In genomic region chr13:24712581-24713130, GRCm38 (mm10) we compare ENCODE assay signal across 23 mouse cellular contexts. TPM values are rescaled to one million over a fixed set of nuclear protein-coding genes. Genes with fewer than 3 reads are reported as not detected.
A peak's percentile ranks its signal among the peaks of the same experiment; 100 is the strongest.
DNase-seq lines count a peak whose midpoint lies in the region; ATAC-seq and TF ChIP-seq lines count a peak whose summit lies in the region.
"Had no signal": no experiment of that assay in that cellular context is flagged by ENCODE, and none has a peak within 500 bp of the region (broad histone marks: within the 10 kb centered on the region; RNA-seq: fewer than 3 reads in every experiment).

No protein-coding gene starts in this region.

- no peak for ATAC-seq in heart, embryonic 14.5 days (ENCODE audit: insufficient number of reproducible peaks, insufficient read depth, low FRiP score, low read depth)
- no peak for ATAC-seq in heart, embryonic 12.5 days (ENCODE audit: insufficient number of reproducible peaks, low FRiP score)
- no peak for ATAC-seq in lung, embryonic 14.5 days (ENCODE audit: insufficient read depth)
- ATAC-seq: inflammation-experienced regulatory T-cells, adult 6 months had no signal

- no peak for TF ChIP-seq CTCF in lung, embryonic 14.5 days (IDR thresholded peaks at IDR 0.05; ENCODE audit: low read depth)
- no peak for TF ChIP-seq CTCF in small intestine, adult 2 months (IDR thresholded peaks at IDR 0.05; ENCODE audit: extremely low read depth, insufficient read length, insufficient replicate concordance, low read depth, low read length)

- H3K9me3 ChIP-seq in heart, embryonic 14.5 days (ENCODE audit: control insufficient read depth, low read length): no peaks in the 10 kb centered on the region
- H3K9me3 ChIP-seq in heart, embryonic 12.5 days (replicated peaks): no peaks in the 10 kb centered on the region
- no peaks in the 10 kb centered on the region for H3K9me3 ChIP-seq in lung, embryonic 14.5 days (ENCODE audit: low read depth, low read length)
- H3K9me3 ChIP-seq: limb, embryonic 10.5 days; neural tube, embryonic 12.5 days had no signal

- peak overlapping the region; percentile 48; the same call in 1 of the 2 replicates for H3K4me2 ChIP-seq in heart, embryonic 14.5 days (ENCODE audit: low read length)
- H3K4me2 ChIP-seq in heart, embryonic 12.5 days: no peak overlapping the region
- peak overlapping the region; percentile 4; the same call in 1 of the 2 replicates for H3K4me2 ChIP-seq in lung, embryonic 14.5 days

- WGBS in heart, embryonic 14.5 days: 32% methylated on average over 7 of the region's 7 CpGs
- 50% methylated on average over 7 of the region's 7 CpGs for WGBS in heart, embryonic 12.5 days
- 56% methylated on average over 7 of the region's 7 CpGs for WGBS in lung, embryonic 14.5 days
- WGBS in small intestine, adult 2 months: 29% methylated on average over 7 of the region's 7 CpGs

- H3K4me3 ChIP-seq in heart, embryonic 14.5 days (ENCODE audit: control insufficient read depth in 1 of 2, insufficient read depth in 1 of 2, low read depth in 1 of 2, low read length in 2 of 2): no peak overlapping the region
- H3K4me3 ChIP-seq in heart, embryonic 12.5 days: no peak overlapping the region
- H3K4me3 ChIP-seq in lung, embryonic 14.5 days (ENCODE audit: low read depth, low read length): no peak overlapping the region
- H3K4me3 ChIP-seq in small intestine, adult 2 months (ENCODE audit: low read depth, low read length): no peak overlapping the region
- H3K4me3 ChIP-seq: left cerebral cortex, adult 2 months; neural tube, embryonic 12.5 days had no signal

- H3K27me3 ChIP-seq in heart, embryonic 14.5 days (ENCODE audit: control insufficient read depth, insufficient read depth, low read length): no peaks in the 10 kb centered on the region
- peaks cover 7% of the 10 kb centered on the region; the same call in 1 of the 2 replicates for H3K27me3 ChIP-seq in heart, embryonic 12.5 days (replicated peaks)
- no peaks in the 10 kb centered on the region for H3K27me3 ChIP-seq in lung, embryonic 14.5 days (ENCODE audit: insufficient read depth, low read length)
- no peaks in the 10 kb centered on the region for H3K27me3 ChIP-seq in small intestine, adult 2 months (ENCODE audit: control insufficient read depth, insufficient read depth, low read length)
- H3K27me3 ChIP-seq: CH12.LX; neural tube, embryonic 12.5 days had no signal

- DNase-seq in adrenal gland, adult 2 months: peak; percentile 28
- no peak for DNase-seq in adrenal gland, adult 18-20 months (ENCODE audit: low spot score in 2 of 2)
- DNase-seq in lung, embryonic 14.5 days: peak; percentile 35
- DNase-seq in lung, postnatal 4 days: no peak
- DNase-seq in thymus, postnatal 14 days: no peak
- DNase-seq: adrenal gland, postnatal 10 days; cerebellum, adult 11-12 months; cerebellum, postnatal 25 days; gastrocnemius, postnatal 36 days; lung, adult 2 months; thymus, postnatal 25 days had no signal

- TF ChIP-seq POLR2A in small intestine, adult 2 months (IDR thresholded peaks at IDR 0.05; ENCODE audit: low read depth, low read length): no peak

- H3K36me3 ChIP-seq in heart, embryonic 14.5 days (ENCODE audit: control insufficient read depth, insufficient read depth, low read length): peaks cover 49% of the 10 kb centered on the region
- peaks cover 13% of the 10 kb centered on the region for H3K36me3 ChIP-seq in heart, embryonic 12.5 days
- H3K36me3 ChIP-seq in lung, embryonic 14.5 days (ENCODE audit: insufficient read depth): no peaks in the 10 kb centered on the region
- H3K36me3 ChIP-seq in small intestine, adult 2 months (ENCODE audit: control insufficient read depth, insufficient read depth, low read length): no peaks in the 10 kb centered on the region
- H3K36me3 ChIP-seq: limb, embryonic 10.5 days had no signal

- H3K9ac ChIP-seq in heart, embryonic 14.5 days (ENCODE audit: low read length): no peak overlapping the region
- no peak overlapping the region for H3K9ac ChIP-seq in heart, embryonic 12.5 days
- no peak overlapping the region for H3K9ac ChIP-seq in lung, embryonic 14.5 days
- H3K9ac ChIP-seq: neural tube, embryonic 12.5 days had no signal

- H3K4me1 ChIP-seq in heart, embryonic 14.5 days (ENCODE audit: control insufficient read depth in 2 of 2, insufficient read depth in 2 of 2, low read length in 2 of 2): peaks cover 5 to 21% of the 10 kb centered on the region in 2 experiments; a peak in 3 of 4 replicates
- peaks cover 24% of the 10 kb centered on the region for H3K4me1 ChIP-seq in heart, embryonic 12.5 days (replicated peaks)
- H3K4me1 ChIP-seq in lung, embryonic 14.5 days (ENCODE audit: insufficient read depth): peaks cover 2% of the 10 kb centered on the region; the same call in 1 of the 2 replicates
- H3K4me1 ChIP-seq in small intestine, adult 2 months (ENCODE audit: control insufficient read depth, insufficient read depth, insufficient read length, low read length): peaks cover 27% of the 10 kb centered on the region

- H3K27ac ChIP-seq in heart, embryonic 14.5 days (replicated peaks in 1 of 2; ENCODE audit: control insufficient read depth in 1 of 2, insufficient read depth in 1 of 2, low read depth in 2 of 2, low read length in 2 of 2): peak overlapping the region in 1 of 2 experiments; percentile 55; a peak in 2 of 4 replicates
- H3K27ac ChIP-seq in heart, embryonic 12.5 days (ENCODE audit: poor library complexity, severe bottlenecking): no peak overlapping the region
- no peak overlapping the region for H3K27ac ChIP-seq in lung, embryonic 14.5 days (ENCODE audit: low read depth)
- H3K27ac ChIP-seq in small intestine, adult 2 months (ENCODE audit: insufficient read depth, low read depth, low read length): peak overlapping the region; percentile 13; the same call in 1 of the 2 replicates
- H3K27ac ChIP-seq: left cerebral cortex, adult 2 months; limb, embryonic 10.5 days; neural tube, embryonic 12.5 days had no signal

RNA-seq across cellular contexts. Expression of gene Armh2, which starts 28.4 kb away (rescaled TPM):
- total RNA-seq in adrenal gland, adult 2 months (2021): not detected
- polyA plus RNA-seq in adrenal gland, adult 2 months (2012; rRNA removed): not detected in 2 replicates
- total RNA-seq in adrenal gland, adult 18-20 months (2021): not detected
- polyA plus RNA-seq in heart, embryonic 14.5 days (2014; fragmentation: Nextera tagmentation; extraction: Ambion mirVana): not detected in 2 replicates
- not detected in 2 replicates for polyA plus RNA-seq in heart, embryonic 12.5 days (2016; fragmentation: Nextera tagmentation; extraction: Ambion mirVana)
- 0.30 TPM in 1 of 2 replicates, not detected in the other for polyA plus RNA-seq in lung, embryonic 14.5 days (2014; fragmentation: Nextera tagmentation; extraction: Ambion mirVana)
- not detected in 2 replicates for polyA plus RNA-seq in small intestine, adult 2 months (2012; rRNA removed)
- total RNA-seq: adrenal gland, postnatal 10 days; CH12.LX; gastrocnemius, postnatal 36 days; left cerebral cortex, adult 2 months; monocyte, adult 5-6 weeks had no signal
- polyA plus RNA-seq: forebrain, embryonic 11.5 days; hindbrain, embryonic 11.5 days; limb, embryonic 10.5 days; liver, embryonic 11.5 days; lung, adult 2 months; neural tube, embryonic 12.5 days had no signal

RNA-seq across cellular contexts. Expression of gene Gmnn, which starts 49.1 kb away (rescaled TPM):
- 10 to 100 TPM in 1 of 2 experiments, 1 to 10 TPM in 1; 4.4 to 12.1 TPM for total RNA-seq in adrenal gland, adult 2 months (2021)
- polyA plus RNA-seq in adrenal gland, adult 2 months (2012; rRNA removed): 0.85 TPM in 1 of 2 replicates, not detected in the other
- 1 to 10 TPM; 5.8 to 6.5 TPM for total RNA-seq in adrenal gland, adult 18-20 months (2021)
- 108 and 112 TPM in 2 replicates for polyA plus RNA-seq in heart, embryonic 14.5 days (2014; fragmentation: Nextera tagmentation; extraction: Ambion mirVana)
- 111 and 114 TPM in 2 replicates for polyA plus RNA-seq in heart, embryonic 12.5 days (2016; fragmentation: Nextera tagmentation; extraction: Ambion mirVana)
- polyA plus RNA-seq in lung, embryonic 14.5 days (2014; fragmentation: Nextera tagmentation; extraction: Ambion mirVana): 134 and 135 TPM in 2 replicates
- polyA plus RNA-seq in small intestine, adult 2 months (2012; rRNA removed): 0.84 and 2.4 TPM in 2 replicates

Comparison
In these comparisons a context has a peak if more than half of its experiments do, and no peak if none do; other contexts are left out.
1. DNase-seq: peak in adrenal gland, adult 2 months (single experiment) and lung, embryonic 14.5 days (single experiment); none in adrenal gland, adult 18-20 months (0 of 2), lung, postnatal 4 days (0 of 2) and thymus, postnatal 14 days (single experiment).
2. RNA of gene Gmnn, which starts 49.1 kb away (polyA plus RNA-seq): 134 to 135 TPM in lung, embryonic 14.5 days, 111 to 114 TPM in heart, embryonic 12.5 days and 108 to 112 TPM in heart, embryonic 14.5 days; 0.84 to 2.4 TPM in small intestine, adult 2 months and 0.85 TPM in adrenal gland, adult 2 months; every median in the first group is over 10 times any median in the second.